Mouse (Mus musculus) spleen, postnatal 4 days (tissue): Measurements from ENCODE around the gene Ppfia4.
A peak's percentile ranks its signal among the peaks of the same experiment; 100 is the strongest.

Experiments used
- DNase-seq, 2 experiments: peaks; one replicate each; pipeline ENCODE4 v3.0.0; 2022; ENCODE audit warnings: low spot score in 2 of 2

Gene Ppfia4

DNA sequence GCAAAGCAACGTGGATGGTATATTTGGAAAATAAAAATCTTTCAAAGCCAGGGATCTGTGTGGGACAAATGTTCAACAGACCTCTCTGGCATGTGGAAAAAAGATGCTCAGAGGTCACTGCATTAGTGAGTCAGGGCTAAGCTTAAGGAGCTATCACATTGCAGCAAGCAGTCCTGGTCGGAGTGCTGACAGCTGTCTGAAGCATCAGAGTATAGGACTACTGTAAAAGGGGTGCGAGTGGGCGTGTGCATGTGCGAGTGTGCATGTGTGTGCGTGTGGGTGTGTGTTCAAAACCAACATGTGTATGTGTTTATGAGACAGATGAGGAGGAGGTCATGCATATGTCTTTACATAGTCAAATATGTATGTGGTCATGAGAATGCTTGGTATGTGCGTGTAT is 6.4 kb upstream of the Ppfia4 start:
- no peak for DNase-seq

GRCm38 (mm10) chr1:134336958-134337710 is 4.4 kb upstream of the Ppfia4 start:
- no peak for DNase-seq

- DNase-seq = no peak
These were observed 3.4 kb upstream of the Ppfia4 start for GRCm38 (mm10) chr1:134335924-134336810.

DNA sequence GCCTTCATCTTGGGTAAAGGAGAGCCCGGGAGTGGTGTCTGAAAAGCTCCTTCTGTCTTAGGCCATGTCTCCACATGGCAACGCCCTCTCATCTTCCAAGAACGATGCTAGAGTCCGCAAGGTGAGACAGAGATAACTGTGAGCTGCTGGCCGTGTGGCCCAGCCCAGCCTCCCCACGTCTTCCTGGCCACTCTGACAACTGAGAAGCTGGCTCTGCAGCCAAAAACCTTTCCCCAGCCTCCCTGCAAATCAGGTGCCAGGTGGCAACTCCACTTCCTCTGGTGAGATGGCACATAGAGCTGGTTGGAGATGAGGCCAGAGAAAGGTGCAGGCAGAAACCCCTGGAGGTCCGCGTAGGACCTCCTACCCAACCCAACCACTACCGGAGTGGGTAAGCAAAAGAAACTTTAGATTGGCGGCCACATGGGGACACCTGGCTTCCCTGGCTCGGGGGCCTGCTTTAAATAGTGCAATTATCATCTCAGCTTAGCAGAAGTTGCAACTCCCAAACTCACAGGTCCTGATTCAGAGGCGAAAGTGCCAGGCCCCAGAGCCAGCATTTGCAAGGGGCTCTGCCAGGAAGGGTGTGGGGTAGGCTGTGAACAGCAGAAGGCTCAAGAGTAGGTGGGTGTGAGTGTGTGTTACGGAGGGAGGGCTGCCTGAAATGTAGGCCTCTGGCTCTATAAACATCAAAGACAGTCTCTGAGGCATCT is 2.6 kb upstream of the Ppfia4 start:
- no peak for DNase-seq

- DNase-seq = no peak
These were observed 1.5 kb upstream of the Ppfia4 start for GRCm38 (mm10) chr1:134334111-134334827.

DNA sequence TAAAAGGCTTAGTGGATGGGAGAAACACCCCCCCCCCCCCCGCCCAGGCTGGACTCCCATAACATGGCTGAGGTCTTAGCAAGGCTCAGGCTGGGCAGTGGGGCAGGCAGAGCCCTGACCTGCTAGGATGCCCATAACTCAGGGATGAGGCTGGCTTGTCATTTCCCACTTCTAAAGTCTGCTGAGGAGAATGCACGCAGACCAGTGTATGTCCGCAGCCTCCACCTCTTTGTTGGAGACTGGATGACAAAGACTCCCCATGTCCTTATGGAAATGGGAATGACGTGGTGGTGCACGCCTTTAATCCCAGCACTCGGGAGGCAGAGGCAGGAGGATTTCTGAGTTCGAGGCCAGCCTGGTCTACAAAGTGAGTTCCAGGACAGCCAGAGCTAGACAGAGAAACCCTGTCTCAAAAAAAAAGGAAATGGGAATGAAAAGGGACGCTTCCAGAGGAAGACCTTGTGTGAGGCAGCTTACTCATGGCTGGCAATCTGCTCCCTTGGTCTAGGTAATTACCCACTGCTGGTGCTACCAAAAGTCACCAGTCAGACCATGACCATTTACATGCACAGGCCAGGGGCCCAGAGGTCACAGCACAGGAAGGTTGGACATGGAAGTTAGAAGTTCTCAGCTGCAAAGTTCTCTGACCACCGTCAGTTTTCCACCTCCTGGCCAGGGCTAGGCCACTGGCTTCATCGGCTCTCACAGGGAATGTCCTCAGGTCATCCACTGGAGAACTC is 813 bp upstream of the Ppfia4 start:
- DNase-seq = no peak

DNA sequence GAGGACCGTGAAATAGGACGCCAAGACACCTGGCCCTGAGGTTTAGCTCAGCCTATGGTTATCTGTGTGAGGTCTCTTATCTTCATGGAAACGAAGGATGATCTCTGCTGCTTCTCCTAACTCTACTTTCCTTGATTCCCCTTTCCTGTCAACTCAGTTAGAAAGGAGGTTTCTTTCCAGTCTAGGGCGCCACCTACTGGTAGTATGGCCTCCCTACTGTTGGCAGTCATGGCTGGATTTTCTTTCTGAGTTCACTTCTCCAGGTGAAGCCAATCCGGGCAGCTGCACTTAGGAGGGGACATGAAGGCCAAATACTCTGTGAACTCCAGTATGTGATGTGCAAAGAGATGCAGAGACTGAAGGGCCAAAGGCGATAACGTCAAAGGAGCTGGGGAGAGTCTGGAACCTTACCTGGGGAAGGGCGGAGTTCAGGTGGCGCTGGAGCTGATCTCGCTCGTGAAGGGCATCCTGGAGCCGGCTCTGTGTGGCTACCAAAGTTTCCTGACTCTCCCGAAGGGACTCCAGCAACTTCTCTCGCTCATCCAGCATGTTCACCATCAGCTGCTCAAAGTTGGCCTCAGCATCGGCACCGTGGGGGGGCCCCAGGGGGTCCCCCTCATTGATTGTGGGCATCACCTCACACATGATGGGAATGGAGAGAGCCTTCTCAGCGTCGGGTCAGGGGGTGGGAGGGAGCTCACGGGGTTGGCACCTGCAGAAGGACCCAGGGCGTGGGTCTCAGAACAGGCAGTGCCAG is 671 bp downstream of the Ppfia4 start:
- DNase-seq = peak; percentile 69 to 90

DNA sequence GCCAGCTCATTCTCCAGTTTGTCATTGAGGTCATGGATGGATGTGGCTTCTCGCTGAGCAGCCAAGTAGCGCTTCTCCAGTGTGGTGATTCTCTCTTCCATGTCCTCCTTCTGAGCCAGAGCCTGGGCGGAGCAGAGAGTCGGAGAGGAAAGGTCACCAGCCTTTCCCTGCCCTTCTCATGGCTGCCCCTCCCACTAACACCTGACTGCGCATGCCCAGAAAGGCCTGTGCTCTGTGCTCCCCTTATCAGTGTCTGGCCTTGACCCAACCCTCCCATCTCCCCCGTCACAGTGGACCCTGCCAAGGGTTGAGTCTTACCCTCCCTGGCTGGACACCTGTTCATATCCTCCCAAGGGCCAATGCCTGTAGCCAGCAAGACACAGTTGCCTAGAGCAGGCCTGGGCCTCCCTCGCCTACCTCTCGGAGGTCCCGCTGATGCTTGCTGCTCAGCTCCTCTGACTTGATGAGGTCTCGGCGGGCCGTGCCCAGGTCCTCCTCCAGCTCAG is 5.8 kb downstream of the Ppfia4 start:
- DNase-seq = no peak

DNA sequence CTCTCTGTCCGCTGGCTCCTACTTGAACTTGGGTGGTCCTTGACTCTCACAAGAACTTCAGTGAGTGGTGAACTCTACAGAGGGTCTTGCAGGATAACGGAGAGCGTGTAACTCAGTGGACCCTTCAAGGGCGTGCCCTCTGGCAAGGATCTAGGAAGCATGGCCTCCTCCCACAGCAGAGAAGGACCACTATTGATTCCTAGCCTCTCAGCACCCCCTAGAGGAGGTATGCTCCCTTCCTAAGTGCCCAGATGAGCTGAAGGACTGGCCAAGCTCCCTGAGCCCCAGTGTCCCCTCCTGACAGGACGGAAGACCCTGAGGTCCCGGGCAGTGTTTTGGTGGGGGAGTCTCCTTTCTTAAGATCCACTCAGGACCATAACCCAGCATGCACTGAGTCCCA is 10.1 kb downstream of the Ppfia4 start:
- DNase-seq = no peak

DNA sequence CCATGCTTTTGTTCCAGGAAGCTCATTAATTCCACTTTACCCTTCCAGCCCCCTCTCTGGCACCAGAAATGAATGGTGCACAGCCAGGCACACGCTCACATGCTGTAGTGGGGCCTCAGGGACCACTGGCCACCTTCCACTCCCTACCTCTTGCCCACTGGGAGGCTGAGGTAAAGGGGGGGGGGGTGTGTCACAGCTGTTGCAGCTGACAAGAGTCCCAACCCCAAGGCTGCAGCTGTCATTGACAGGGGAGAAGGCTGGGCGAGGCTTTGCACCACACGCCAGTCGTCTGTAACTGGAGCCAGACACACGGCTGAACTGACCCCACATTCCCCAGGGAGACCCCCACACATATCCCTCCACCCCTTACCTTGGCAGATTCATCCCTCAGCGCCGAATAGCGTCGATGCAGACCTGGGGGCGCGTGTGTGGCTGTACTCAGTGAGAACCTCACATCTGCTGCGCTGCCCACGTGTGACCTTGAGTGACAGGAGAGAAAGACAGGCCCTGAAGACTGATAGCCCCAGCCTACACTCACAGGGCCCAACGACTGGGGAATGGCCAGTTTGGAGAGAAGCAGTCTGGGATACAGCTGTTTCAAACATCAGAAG is 11.9 kb downstream of the Ppfia4 start:
- DNase-seq = no peak

DNA sequence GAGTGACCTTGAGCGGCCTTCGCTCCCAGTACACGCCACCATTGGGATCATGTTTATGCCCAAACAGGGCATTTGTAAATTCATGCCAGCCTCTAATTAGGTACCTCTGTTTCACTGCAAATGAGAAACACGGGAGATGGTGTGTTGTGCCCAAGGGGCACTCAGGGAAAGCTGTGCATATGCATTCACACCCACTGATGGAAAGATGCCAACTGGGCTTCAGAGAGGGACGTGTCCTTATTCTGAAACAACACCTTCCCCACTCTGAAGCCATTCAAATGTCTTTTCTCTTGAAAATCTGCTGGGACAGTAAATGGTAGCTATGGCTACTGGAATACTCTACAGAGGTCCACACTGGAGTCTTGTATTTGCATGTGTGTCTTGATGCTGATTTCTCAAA is 14.5 kb downstream of the Ppfia4 start:
- DNase-seq = no peak

DNA sequence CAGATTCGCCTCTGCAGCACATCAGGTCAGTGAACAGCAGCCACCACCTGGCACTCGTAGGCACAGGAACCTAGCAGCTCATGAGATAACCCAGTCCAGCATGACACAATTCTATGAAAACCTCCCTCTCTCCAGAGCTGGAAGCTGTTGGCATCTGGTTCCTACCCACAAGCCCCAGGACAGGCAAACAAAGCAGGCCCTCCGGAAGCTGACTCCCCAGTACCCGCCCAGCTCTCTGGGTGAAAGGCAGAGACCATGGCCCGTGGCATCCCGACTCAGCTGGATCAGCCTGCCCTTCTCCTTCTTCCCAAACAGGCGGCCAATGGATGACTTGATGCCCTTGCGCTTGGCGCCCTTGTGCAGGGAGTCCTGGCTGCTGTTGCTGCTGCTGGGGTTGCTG is 16.4 kb downstream of the Ppfia4 start:
- no peak for DNase-seq

DNA sequence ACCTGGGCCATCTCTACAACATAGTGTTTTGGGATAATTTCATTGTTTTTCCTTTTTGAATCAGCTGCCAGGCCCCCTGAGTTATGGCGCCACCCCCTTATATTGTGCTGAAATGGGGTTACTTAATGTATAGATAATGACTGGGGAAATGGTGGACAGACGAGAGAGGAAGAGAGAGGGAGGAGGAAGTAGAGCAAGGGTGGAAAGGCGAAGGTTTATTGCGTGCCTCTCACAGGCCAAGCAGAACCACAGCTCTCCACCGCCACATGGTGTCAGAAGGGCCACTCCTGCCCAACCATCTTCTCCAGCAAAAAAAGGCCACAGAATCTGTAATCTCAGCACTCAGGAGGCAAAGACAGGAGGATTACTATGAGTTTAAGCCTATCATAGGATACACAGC is 17.5 kb downstream of the Ppfia4 start:
- DNase-seq = no peak

GRCm38 (mm10) chr1:134311760-134312159 is 21.0 kb downstream of the Ppfia4 start:
- DNase-seq = no peak

DNA sequence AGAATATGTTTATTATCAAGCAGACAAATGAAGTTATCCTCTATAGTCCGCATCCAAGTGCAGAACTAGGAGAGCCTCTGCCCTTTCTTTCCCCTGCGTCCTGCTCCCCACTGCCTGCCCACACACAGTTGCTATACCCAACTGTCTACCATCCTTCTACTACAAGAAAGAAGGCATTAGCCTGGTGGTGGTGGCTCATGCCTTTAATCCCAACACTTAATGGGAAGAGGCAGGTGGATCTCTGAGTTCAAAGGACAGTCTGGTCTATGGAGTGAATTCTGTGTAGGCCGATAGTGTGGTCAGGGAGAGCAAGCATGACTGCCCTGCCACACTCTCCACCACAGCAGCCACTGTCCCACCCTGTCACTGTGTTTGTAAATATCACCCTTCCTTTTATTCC is 22.0 kb downstream of the Ppfia4 start:
- no peak for DNase-seq

GRCm38 (mm10) chr1:134310291-134310690 is 22.4 kb downstream of the Ppfia4 start:
- DNase-seq = no peak

GRCm38 (mm10) chr1:134307409-134307808 is 25.3 kb downstream of the Ppfia4 start:
- DNase-seq = no peak

DNA sequence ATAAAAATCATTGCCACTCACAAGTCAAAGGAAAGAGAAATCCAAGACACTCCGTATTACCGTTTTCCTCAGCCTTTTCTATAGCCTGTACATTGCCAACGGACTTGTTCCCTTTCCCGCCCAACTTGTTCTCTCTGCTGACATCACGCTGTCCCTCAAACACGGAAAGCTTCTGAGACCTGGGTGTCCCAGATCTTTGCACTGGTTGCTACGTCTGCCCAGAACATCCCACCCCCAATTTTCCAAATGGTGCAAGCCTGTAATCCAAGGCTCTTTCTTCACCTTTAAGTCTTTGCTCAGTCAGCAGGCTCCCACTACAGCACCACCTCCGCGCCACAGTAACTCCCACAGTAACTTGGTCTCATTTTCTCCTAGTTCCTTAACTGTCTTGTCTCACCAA is 27.8 kb downstream of the Ppfia4 start:
- no peak for DNase-seq

DNA sequence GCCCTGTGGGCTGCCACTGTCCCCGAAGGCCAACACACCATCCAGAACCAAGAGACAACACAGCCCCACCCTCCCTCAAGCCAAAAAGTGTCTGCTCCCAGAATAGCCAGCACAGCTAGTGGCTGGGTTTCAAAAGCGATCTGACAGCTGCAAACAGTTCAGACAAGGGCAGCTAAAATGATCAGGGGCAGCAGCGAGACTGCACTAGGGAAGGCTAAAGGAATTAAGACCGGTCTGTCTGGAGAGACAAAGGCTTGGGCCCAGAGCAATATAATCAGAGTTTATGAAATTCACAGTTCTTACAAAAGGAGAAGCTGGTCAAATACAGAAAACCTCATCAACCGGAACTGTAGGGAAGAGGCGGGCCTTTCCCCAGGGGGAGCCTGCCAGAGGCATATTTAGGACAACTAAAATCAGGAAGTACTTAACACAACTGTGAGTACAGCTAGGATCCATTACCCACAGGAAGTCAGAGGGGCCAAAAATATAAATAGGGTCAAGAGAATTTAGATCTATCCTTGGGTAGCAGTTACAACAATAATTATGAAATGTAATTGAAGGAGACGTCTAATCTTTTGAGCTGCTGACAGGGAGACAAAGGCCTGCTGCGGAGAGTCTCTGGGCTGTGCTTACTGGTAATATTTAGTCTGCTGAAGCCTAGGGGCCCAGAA is 30.0 kb downstream of the Ppfia4 start:
- DNase-seq = peak in 1 of 2 experiments; percentile 45
